Mouse (Mus musculus) limb, embryonic 13.5 days (tissue): Measurements from ENCODE around the gene Fbxw7. TPM values are rescaled to one million over a fixed set of nuclear protein-coding genes. Genes with fewer than 3 reads are reported as not detected.

ENCODE experiments used
- ATAC-seq: fragments of 200-750 bp; cut with Nextera tagmentation; 2 replicates; pipeline ENCODE4 v1.8.0; 2017; ENCODE audit warnings: low read depth, moderate number of reproducible peaks, moderate TSS enrichment; ENCODE audit not compliant: low FRiP score
- H3K27ac ChIP-seq: fragments of 300-500 bp; sonication (generic); 2 replicates; pipeline ENCODE4 v1.5.1; 2015; ENCODE audit warnings: inconsistent platforms, mild to moderate bottlenecking, moderate library complexity
- H3K27me3 ChIP-seq: fragments of 300-500 bp; sonication (generic); 2 replicates; pipeline ENCODE4 v1.6.1; 2015; ENCODE audit warnings: mild to moderate bottlenecking, inconsistent platforms
- H3K36me3 ChIP-seq: fragments of 300-500 bp; sonication (generic); 2 replicates; pipeline ENCODE4 v1.6.1; 2015; ENCODE audit warnings: inconsistent platforms, mild to moderate bottlenecking, moderate library complexity
- H3K4me1 ChIP-seq: fragments of 300-500 bp; sonication (generic); 2 replicates; pipeline ENCODE4 v1.6.1; 2015; ENCODE audit warnings: inconsistent platforms
- H3K4me2 ChIP-seq: fragments of 300-500 bp; sonication (generic); replicated peaks from 2 replicates; pipeline ENCODE4 v1.6.1; 2015; ENCODE audit warnings: inconsistent platforms, mild to moderate bottlenecking, moderate library complexity
- H3K4me3 ChIP-seq: fragments of 300-500 bp; sonication (generic); 2 replicates; pipeline ENCODE4 v1.5.1; 2015; ENCODE audit warnings: moderate library complexity, mild to moderate bottlenecking, inconsistent platforms
- H3K9ac ChIP-seq: fragments of 300-500 bp; sonication (generic); 2 replicates; pipeline ENCODE4 v1.6.1; 2015; ENCODE audit warnings: mild to moderate bottlenecking, inconsistent platforms
- H3K9me3 ChIP-seq: fragments of 300-500 bp; sonication (generic); 2 replicates; pipeline ENCODE4 v1.6.1; 2016; ENCODE audit warnings: inconsistent platforms
- WGBS: fragments of 180-500 bp; shearing (Covaris S2); methylation state at CpG from one replicate; pipeline ENCODE4 v1.1.7; 2015; 5-methylcytosine and 5-hydroxymethylcytosine counted together
- polyA plus RNA-seq: library from polyadenylated mRNA; unstranded; fragments of >200 nt; fragmentation: Nextera tagmentation; extraction: Ambion mirVana; gene quantifications from 2 replicates; pipeline ENCODE4 v1.2.1, GENCODE M21; 2015

The Fbxw7 gene
- polyA plus RNA-seq, 1 experiment from 2014 or later: 13.3 TPM

DNA sequence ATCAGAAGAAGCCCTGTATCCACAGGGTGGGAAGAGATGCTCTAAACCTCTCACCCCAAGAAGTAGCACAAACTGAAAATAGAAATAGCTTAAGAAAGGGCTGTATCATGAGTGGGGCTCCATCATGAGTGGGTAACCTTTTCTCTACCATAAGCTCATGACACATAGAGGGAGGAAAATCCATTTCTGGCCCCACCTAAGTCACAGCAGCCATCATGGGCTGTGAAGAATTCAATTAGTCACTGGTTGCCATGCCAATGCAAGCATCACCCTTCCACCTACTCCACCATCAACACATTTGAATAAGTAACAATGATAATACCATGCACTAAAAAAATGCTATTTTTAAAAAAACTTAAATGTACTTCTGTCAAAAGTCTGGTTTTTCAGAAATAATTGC, 205.1 kb downstream of the Fbxw7 start:
- Histone ChIP-seq H3K9me3 (no peaks in the 10 kb centered on the region), H3K27ac (no peak overlapping the region), H3K9ac (no peak overlapping the region), H3K36me3 (no peaks in the 10 kb centered on the region), H3K4me1 (no peaks in the 10 kb centered on the region), H3K4me3 (no peak overlapping the region), H3K27me3 (no peaks in the 10 kb centered on the region), H3K4me2 (no peak overlapping the region)
- no peak for ATAC-seq

- Histone ChIP-seq H3K27ac (no peak overlapping the region), H3K4me1 (no peaks in the 10 kb centered on the region), H3K36me3 (no peaks in the 10 kb centered on the region), H3K4me3 (no peak overlapping the region), H3K27me3 (no peaks in the 10 kb centered on the region), H3K9me3 (no peaks in the 10 kb centered on the region; the same call in 1 of the 2 replicates), H3K9ac (no peak overlapping the region), H3K4me2 (no peak overlapping the region)
- ATAC-seq: no peak
- WGBS: 94% methylated on average over 6 of the region's 6 CpGs
Measured at GRCm38 (mm10) chr3:85021816-85022215, 206.7 kb downstream of the Fbxw7 start.

GRCm38 (mm10) chr3:85022800-85023199, 207.7 kb downstream of the Fbxw7 start:
- 81% methylated on average over 11 of the region's 11 CpGs for WGBS
- Histone ChIP-seq H3K27ac (no peak overlapping the region), H3K4me1 (no peaks in the 10 kb centered on the region), H3K27me3 (no peaks in the 10 kb centered on the region), H3K9ac (no peak overlapping the region), H3K4me3 (no peak overlapping the region), H3K9me3 (no peaks in the 10 kb centered on the region; the same call in 1 of the 2 replicates), H3K4me2 (no peak overlapping the region), H3K36me3 (no peaks in the 10 kb centered on the region)
- ATAC-seq: no peak

DNA sequence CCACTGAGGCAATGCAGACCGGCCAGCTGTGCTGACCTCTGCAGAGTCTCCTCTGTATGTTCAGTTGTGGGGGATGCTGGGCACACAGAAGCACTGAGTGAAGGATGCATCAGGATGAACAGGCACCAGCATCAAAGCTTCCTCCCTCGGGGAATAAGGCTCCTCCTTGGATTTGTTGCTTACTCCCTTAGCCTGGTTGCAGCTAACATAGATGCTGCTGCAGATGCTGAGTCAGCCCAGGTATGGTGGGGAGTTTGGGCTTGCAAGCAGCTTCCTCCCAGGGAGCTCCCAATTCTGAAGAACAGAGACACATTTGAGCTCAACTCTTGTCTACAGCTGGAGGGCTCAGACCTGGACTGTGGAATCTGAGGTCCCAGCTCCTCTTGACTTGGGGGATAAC, 209.2 kb downstream of the Fbxw7 start:
- H3K36me3 ChIP-seq: no peaks in the 10 kb centered on the region
- H3K4me3 ChIP-seq: no peak overlapping the region
- ATAC-seq: no peak
- H3K27ac ChIP-seq: no peak overlapping the region
- 78% methylated on average over 2 of the region's 2 CpGs for WGBS
- H3K27me3 ChIP-seq: no peaks in the 10 kb centered on the region
- no peaks in the 10 kb centered on the region for H3K4me1 ChIP-seq
- H3K9me3 ChIP-seq: no peaks in the 10 kb centered on the region; the same call in 1 of the 2 replicates
- no peak overlapping the region for H3K4me2 ChIP-seq
- no peak overlapping the region for H3K9ac ChIP-seq

- Histone ChIP-seq H3K27ac (no peak overlapping the region), H3K4me1 (no peaks in the 10 kb centered on the region), H3K4me3 (no peak overlapping the region), H3K27me3 (no peaks in the 10 kb centered on the region), H3K9me3 (no peaks in the 10 kb centered on the region; the same call in 1 of the 2 replicates), H3K36me3 (no peaks in the 10 kb centered on the region), H3K9ac (no peak overlapping the region), H3K4me2 (no peak overlapping the region)
- ATAC-seq: no peak
- WGBS: 27% methylated on average over 6 of the region's 6 CpGs
Measured at GRCm38 (mm10) chr3:85024817-85025705, 210.0 kb downstream of the Fbxw7 start.

Other genes starting within 250 kb of the Fbxw7 start
- 43.8 and 43.9 TPM in 2 replicates for gene Arfip1, start 232.6 kb upstream of the Fbxw7 start, polyA plus RNA-seq
- gene Tigd4, start 221.7 kb upstream of the Fbxw7 start, polyA plus RNA-seq: 0.64 and 0.93 TPM in 2 replicates
- gene Tmem154, start 149.1 kb upstream of the Fbxw7 start, polyA plus RNA-seq: 1.6 and 1.7 TPM in 2 replicates